Mouse (Mus musculus) intestine, embryonic 16.5 days (tissue): ENCODE data around the gene Snx30. TPM values are rescaled to one million over a fixed set of nuclear protein-coding genes. Genes with fewer than 3 reads are reported as not detected.
A peak's percentile ranks its signal among the peaks of the same experiment; 100 is the strongest.

Experiments used
- ATAC-seq: fragments of 200-750 bp; cut with Nextera tagmentation; 2 replicates; pipeline ENCODE4 v1.8.0; 2017; ENCODE audit warnings: moderate TSS enrichment, moderate library complexity
- H3K27ac ChIP-seq: fragments of 300-500 bp; sonication (generic); 2 replicates; pipeline ENCODE4 v1.5.1; 2014; ENCODE audit warnings: mild to moderate bottlenecking, low read length
- H3K27me3 ChIP-seq: fragments of 300-500 bp; sonication (generic); replicated peaks from 2 replicates; pipeline ENCODE4 v1.6.1; 2014; ENCODE audit warnings: low read length, control low read depth, mixed read lengths; ENCODE audit not compliant: control insufficient read depth, insufficient read depth
- H3K36me3 ChIP-seq: fragments of 300-500 bp; sonication (generic); 2 replicates; pipeline ENCODE4 v1.6.1; 2014; ENCODE audit warnings: low read length, control low read depth; ENCODE audit not compliant: control insufficient read depth, insufficient read depth
- H3K4me1 ChIP-seq: fragments of 300-500 bp; sonication (generic); 2 replicates; pipeline ENCODE4 v1.6.1; 2014; ENCODE audit warnings: low read length, control low read depth, mixed read lengths; ENCODE audit not compliant: control insufficient read depth, insufficient read depth
- H3K4me2 ChIP-seq: fragments of 300-500 bp; sonication (generic); 2 replicates; pipeline ENCODE4 v1.6.1; 2014; ENCODE audit warnings: low read depth, low read length, control low read depth
- H3K4me3 ChIP-seq: fragments of 300-500 bp; sonication (generic); 2 replicates; pipeline ENCODE4 v1.5.1; 2014; ENCODE audit warnings: mild to moderate bottlenecking, low read length
- H3K9ac ChIP-seq: fragments of 300-500 bp; sonication (generic); 2 replicates; pipeline ENCODE4 v1.6.1; 2014; ENCODE audit warnings: low read depth, low read length
- H3K9me3 ChIP-seq: fragments of 300-500 bp; sonication (generic); 2 replicates; pipeline ENCODE4 v1.6.1; 2016; ENCODE audit warnings: low read length, control low read depth; ENCODE audit not compliant: control insufficient read depth
- WGBS: fragments of 180-500 bp; shearing (Covaris S2); extraction: QIAGEN DNeasy Blood & Tissue Kit; methylation state at CpG from one replicate; pipeline ENCODE4 v1.1.7; 2014; 5-methylcytosine and 5-hydroxymethylcytosine counted together
- polyA plus RNA-seq: library from polyadenylated mRNA; unstranded; fragments of >200 nt; fragmentation: Nextera tagmentation; extraction: Ambion mirVana; gene quantifications from 2 replicates; pipeline ENCODE4 v1.2.1, GENCODE M21; 2015

Snx30 gene
- polyA plus RNA-seq, 1 experiment from 2014 or later = 5.2 TPM

GRCm38 (mm10) chr4:59873240-59873639 is 67.6 kb downstream of the Snx30 start:
- no peak overlapping the region for H3K4me3 ChIP-seq
- no peaks in the 10 kb centered on the region for H3K9me3 ChIP-seq
- no peak for ATAC-seq
- no peak overlapping the region for H3K9ac ChIP-seq
- H3K4me2 ChIP-seq = no peak overlapping the region
- WGBS = 60% methylated on average over 6 of the region's 6 CpGs
- H3K27me3 ChIP-seq = no peaks in the 10 kb centered on the region
- no peak overlapping the region for H3K27ac ChIP-seq
- no peaks in the 10 kb centered on the region for H3K36me3 ChIP-seq
- no peaks in the 10 kb centered on the region for H3K4me1 ChIP-seq

GRCm38 (mm10) chr4:59873830-59874229 is 68.2 kb downstream of the Snx30 start:
- no peaks in the 10 kb centered on the region for H3K4me1 ChIP-seq
- H3K9me3 ChIP-seq = no peaks in the 10 kb centered on the region
- ATAC-seq = no peak
- H3K4me2 ChIP-seq = no peak overlapping the region
- H3K36me3 ChIP-seq = no peaks in the 10 kb centered on the region
- WGBS = 61% methylated on average over 5 of the region's 5 CpGs
- H3K27ac ChIP-seq = no peak overlapping the region
- no peak overlapping the region for H3K4me3 ChIP-seq
- H3K9ac ChIP-seq = no peak overlapping the region
- no peaks in the 10 kb centered on the region for H3K27me3 ChIP-seq

- no peak for ATAC-seq
- no peaks in the 10 kb centered on the region for H3K4me1 ChIP-seq
- H3K4me3 ChIP-seq = no peak overlapping the region
- no peak overlapping the region for H3K9ac ChIP-seq
- no peaks in the 10 kb centered on the region for H3K27me3 ChIP-seq
- 78% methylated on average over 6 of the region's 6 CpGs for WGBS
- no peaks in the 10 kb centered on the region for H3K36me3 ChIP-seq
- no peaks in the 10 kb centered on the region for H3K9me3 ChIP-seq
- no peak overlapping the region for H3K27ac ChIP-seq
- H3K4me2 ChIP-seq = no peak overlapping the region
These were observed 70.9 kb downstream of the Snx30 start for GRCm38 (mm10) chr4:59876570-59876969.

GRCm38 (mm10) chr4:59877025-59877424 is 71.4 kb downstream of the Snx30 start:
- Histone ChIP-seq H3K27me3 (no peaks in the 10 kb centered on the region), H3K4me3 (no peak overlapping the region), H3K36me3 (no peaks in the 10 kb centered on the region), H3K9me3 (no peaks in the 10 kb centered on the region), H3K4me2 (no peak overlapping the region), H3K9ac (no peak overlapping the region), H3K27ac (no peak overlapping the region), H3K4me1 (no peaks in the 10 kb centered on the region)
- ATAC-seq = no peak
- WGBS = 68% methylated on average over 2 of the region's 2 CpGs

GRCm38 (mm10) chr4:59878595-59878994 is 73.0 kb downstream of the Snx30 start:
- no peak overlapping the region for H3K9ac ChIP-seq
- ATAC-seq = no peak
- no peak overlapping the region for H3K27ac ChIP-seq
- no peak overlapping the region for H3K4me2 ChIP-seq
- no peak overlapping the region for H3K4me3 ChIP-seq
- WGBS = 80% methylated on average over 8 of the region's 8 CpGs
- H3K9me3 ChIP-seq = peaks cover 4% of the 10 kb centered on the region; the same call in 1 of the 2 replicates
- no peaks in the 10 kb centered on the region for H3K27me3 ChIP-seq
- no peaks in the 10 kb centered on the region for H3K4me1 ChIP-seq
- no peaks in the 10 kb centered on the region for H3K36me3 ChIP-seq

GRCm38 (mm10) chr4:59879444-59879843 is 73.8 kb downstream of the Snx30 start:
- H3K27ac ChIP-seq = no peak overlapping the region
- no peaks in the 10 kb centered on the region for H3K27me3 ChIP-seq
- no peak for ATAC-seq
- no peaks in the 10 kb centered on the region for H3K36me3 ChIP-seq
- 94% methylated on average over 3 of the region's 3 CpGs for WGBS
- no peak overlapping the region for H3K9ac ChIP-seq
- 0 out of 2 replicates have a peak, but pooled peaks cover 4% of the 10 kb centered on the region for H3K4me1 ChIP-seq
- H3K4me2 ChIP-seq = no peak overlapping the region
- H3K9me3 ChIP-seq = peaks cover 4% of the 10 kb centered on the region; the same call in 1 of the 2 replicates
- H3K4me3 ChIP-seq = no peak overlapping the region

GRCm38 (mm10) chr4:59880725-59881124 is 75.1 kb downstream of the Snx30 start:
- Histone ChIP-seq H3K9me3 (peaks cover 4% of the 10 kb centered on the region; the same call in 1 of the 2 replicates), H3K4me3 (no peak overlapping the region), H3K27ac (no peak overlapping the region), H3K9ac (no peak overlapping the region), H3K4me2 (no peak overlapping the region), H3K27me3 (no peaks in the 10 kb centered on the region), H3K4me1 (0 out of 2 replicates have a peak, but pooled peaks cover 4% of the 10 kb centered on the region), H3K36me3 (no peaks in the 10 kb centered on the region)
- no peak for ATAC-seq
- WGBS = 87% methylated on average over 5 of the region's 5 CpGs

- H3K36me3 ChIP-seq = no peaks in the 10 kb centered on the region
- no peak for ATAC-seq
- H3K4me3 ChIP-seq = no peak overlapping the region
- H3K4me2 ChIP-seq = no peak overlapping the region
- 79% methylated on average over 2 of the region's 2 CpGs for WGBS
- 0 out of 2 replicates have a peak, but pooled peaks cover 4% of the 10 kb centered on the region for H3K4me1 ChIP-seq
- no peak overlapping the region for H3K27ac ChIP-seq
- H3K27me3 ChIP-seq = no peaks in the 10 kb centered on the region
- H3K9me3 ChIP-seq = peaks cover 4% of the 10 kb centered on the region; the same call in 1 of the 2 replicates
- no peak overlapping the region for H3K9ac ChIP-seq
These were observed 75.6 kb downstream of the Snx30 start for GRCm38 (mm10) chr4:59881210-59881609.

- ATAC-seq = 0 out of 2 replicates have a peak, but pooled peaks have one; percentile 42
- Histone ChIP-seq H3K4me3 (no peak overlapping the region), H3K36me3 (no peaks in the 10 kb centered on the region), H3K27ac (no peak overlapping the region), H3K9me3 (peaks cover 4% of the 10 kb centered on the region; the same call in 1 of the 2 replicates), H3K4me2 (no peak overlapping the region), H3K9ac (no peak overlapping the region), H3K4me1 (0 out of 2 replicates have a peak, but pooled peaks cover 4% of the 10 kb centered on the region), H3K27me3 (no peaks in the 10 kb centered on the region)
- WGBS = 62% methylated on average over 6 of the region's 6 CpGs
These were observed 78.6 kb downstream of the Snx30 start for GRCm38 (mm10) chr4:59884136-59884696.

GRCm38 (mm10) chr4:59886281-59886680 is 80.6 kb downstream of the Snx30 start:
- H3K9ac ChIP-seq = no peak overlapping the region
- H3K4me2 ChIP-seq = no peak overlapping the region
- ATAC-seq = no peak
- H3K27me3 ChIP-seq = no peaks in the 10 kb centered on the region
- 91% methylated on average over 6 of the region's 6 CpGs for WGBS
- no peak overlapping the region for H3K27ac ChIP-seq
- H3K9me3 ChIP-seq = peaks cover 4% of the 10 kb centered on the region; the same call in 1 of the 2 replicates
- no peaks in the 10 kb centered on the region for H3K36me3 ChIP-seq
- 0 out of 2 replicates have a peak, but pooled peaks cover 4% of the 10 kb centered on the region for H3K4me1 ChIP-seq
- H3K4me3 ChIP-seq = no peak overlapping the region
